Mouse (Mus musculus) C3H10T1/2 (cell line): Measurements from ENCODE around the gene Rbbp5. TPM values are rescaled to one million over a fixed set of nuclear protein-coding genes. Genes with fewer than 3 reads are reported as not detected.

Source experiments
- polyA plus RNA-seq, 2 experiments: library from polyadenylated mRNA; unstranded; fragments of >200 nt; fragmentation: generic; extraction: Trizol; gene quantifications; one replicate each; pipeline ENCODE4 v1.2.1; 2012; ENCODE audit warnings: missing spikeins in 2 of 2

The Rbbp5 gene
- 10 to 100 TPM in 1 of 2 experiments, 1 to 10 TPM in 1; 4.0 to 14.5 TPM for polyA plus RNA-seq

GRCm38 (mm10) chr1:132476928-132477691, at the start of gene Rbbp5:
Gene Rbbp5, plus strand, starts transcription at chr1:132477365.

GRCm38 (mm10) chr1:132506058-132506457, 28.9 kb downstream of the Rbbp5 start, which contains the start of gene Tmem81:
Gene Tmem81, plus strand, starts transcription at chr1:132506230.

DNA sequence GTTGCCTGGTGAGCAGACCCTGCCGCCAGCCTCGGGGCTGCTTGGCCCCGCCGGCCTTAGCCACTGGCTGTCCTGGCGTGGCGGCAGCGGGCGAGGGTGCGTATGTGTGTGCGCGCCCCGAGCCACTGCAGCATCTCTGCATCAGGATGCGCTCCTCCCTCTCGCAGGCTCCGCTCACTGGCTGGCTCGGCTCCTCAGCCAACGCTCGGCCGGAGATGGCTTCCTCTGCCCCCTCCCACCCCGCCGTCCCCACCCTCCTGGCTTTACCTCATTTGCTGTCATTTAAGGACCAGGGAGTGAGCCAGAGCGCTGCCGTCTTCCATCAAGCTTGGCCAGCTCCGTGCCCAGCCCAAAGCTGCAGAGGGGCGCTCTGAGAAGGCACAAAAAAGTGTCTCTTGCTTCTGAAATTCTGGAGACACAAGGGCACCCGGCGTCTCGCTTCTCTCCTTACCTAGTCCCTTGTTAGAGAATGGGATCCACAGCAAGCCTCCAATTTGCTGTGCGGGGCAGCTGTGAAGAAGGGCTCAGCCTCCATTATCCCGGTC, 65.7 kb downstream of the Rbbp5 start, which contains the start of gene Cntn2:
Cntn2 (minus strand) TSS at position 495 of the 545 bp plus-strand sequence.

Other genes starting within 250 kb of the Rbbp5 start
- not detected for gene Gm10188, start 247.6 kb upstream of the Rbbp5 start, polyA plus RNA-seq
- 10 to 100 TPM; 21.2 to 41.8 TPM for gene Klhdc8a, start 178.7 kb upstream of the Rbbp5 start, polyA plus RNA-seq
- gene Nuak2, start 161.2 kb upstream of the Rbbp5 start, polyA plus RNA-seq = 1 to 10 TPM; 3.2 to 5.8 TPM
- 10 to 100 TPM in 1 of 2 experiments, 1 to 10 TPM in 1; 7.1 to 13.2 TPM for gene Tmcc2, start 86.1 kb upstream of the Rbbp5 start, polyA plus RNA-seq
- gene Dstyk, start 59.8 kb upstream of the Rbbp5 start, polyA plus RNA-seq = 10 to 100 TPM in 1 of 2 experiments, under 1 TPM in 1; 0.20 to 10.4 TPM
- 1 to 10 TPM in 1 of 2 experiments, under 1 TPM in 1; 0.30 to 2.4 TPM for gene Tmem81, start 28.9 kb downstream of the Rbbp5 start, polyA plus RNA-seq
- not detected for gene Cntn2, start 65.9 kb downstream of the Rbbp5 start, polyA plus RNA-seq